Mouse (Mus musculus): Measurements from ENCODE around the gene Meiob. TPM values are rescaled to one million over a fixed set of nuclear protein-coding genes. Genes with fewer than 3 reads are reported as not detected.

Meiob gene
- polyA plus RNA-seq (2014; fragmentation: Nextera tagmentation; extraction: Ambion mirVana): not detected in 2 replicates

GRCm38 (mm10) chr17:24803952-24804951 lies at the start of gene Meiob:
Meiob (plus strand) TSS chr17:24804289.
- ATAC-seq (replicated peaks; ENCODE audit: low FRiP score): peak; percentile 74
- H3K9me3 ChIP-seq (ENCODE audit: control insufficient read depth, low read length): no peaks in the 10 kb centered on the region
- no peaks in the 10 kb centered on the region for H3K4me1 ChIP-seq (replicated peaks; ENCODE audit: control insufficient read depth, insufficient read depth, low read length)
- H3K9ac ChIP-seq (ENCODE audit: low read length): peak within 1 kb of the TSS; percentile 59
- no peak within 1 kb of the TSS for H3K27ac ChIP-seq (ENCODE audit: low read depth, low read length)
- under 1% methylated on average over 71 of the region's 71 CpGs for WGBS
- H3K27me3 ChIP-seq (ENCODE audit: control insufficient read depth, insufficient read depth, low read length): peaks cover 23% of the 10 kb centered on the region
- H3K4me2 ChIP-seq (ENCODE audit: low read depth, low read length, severe bottlenecking): peak within 1 kb of the TSS; percentile 86
- DNase-seq (ENCODE audit: low spot score): peak; percentile 91
- peak within 1 kb of the TSS; percentile 58 for H3K4me3 ChIP-seq (ENCODE audit: low read depth, low read length)
- no peaks in the 10 kb centered on the region for H3K36me3 ChIP-seq (ENCODE audit: control insufficient read depth, insufficient read depth, low read length)

GRCm38 (mm10) chr17:24757394-24757793 lies 46.7 kb upstream of the Meiob start:
- no peaks in the 10 kb centered on the region for H3K36me3 ChIP-seq (ENCODE audit: control insufficient read depth, insufficient read depth, low read length)
- ATAC-seq (replicated peaks; ENCODE audit: low FRiP score) (no peak), DNase-seq (ENCODE audit: low spot score) (no peak)
- no peaks in the 10 kb centered on the region for H3K9me3 ChIP-seq (ENCODE audit: control insufficient read depth, low read length)
- H3K27ac ChIP-seq (ENCODE audit: low read depth, low read length): no peak overlapping the region
- H3K9ac ChIP-seq (ENCODE audit: low read length): no peak overlapping the region
- peaks cover 10% of the 10 kb centered on the region for H3K4me1 ChIP-seq (replicated peaks; ENCODE audit: control insufficient read depth, insufficient read depth, low read length)
- H3K4me2 ChIP-seq (ENCODE audit: low read depth, low read length, severe bottlenecking): no peak overlapping the region
- peaks cover 34% of the 10 kb centered on the region for H3K27me3 ChIP-seq (ENCODE audit: control insufficient read depth, insufficient read depth, low read length)
- WGBS: 88% methylated on average over 1 of the region's 1 CpGs
- H3K4me3 ChIP-seq (ENCODE audit: low read depth, low read length): no peak overlapping the region

- WGBS: 64% methylated on average over 5 of the region's 5 CpGs
- Histone ChIP-seq H3K27me3 (ENCODE audit: control insufficient read depth, insufficient read depth, low read length) (no peaks in the 10 kb centered on the region; the same call in 1 of the 2 replicates), H3K4me2 (ENCODE audit: low read depth, low read length, severe bottlenecking) (no peak overlapping the region), H3K9me3 (ENCODE audit: control insufficient read depth, low read length) (no peaks in the 10 kb centered on the region), H3K27ac (ENCODE audit: low read depth, low read length) (no peak overlapping the region), H3K4me3 (ENCODE audit: low read depth, low read length) (no peak overlapping the region), H3K36me3 (ENCODE audit: control insufficient read depth, insufficient read depth, low read length) (no peaks in the 10 kb centered on the region), H3K9ac (ENCODE audit: low read length) (no peak overlapping the region), H3K4me1 (replicated peaks; ENCODE audit: control insufficient read depth, insufficient read depth, low read length) (no peaks in the 10 kb centered on the region; the same call in 1 of the 2 replicates)
- ATAC-seq (replicated peaks; ENCODE audit: low FRiP score) (no peak), DNase-seq (ENCODE audit: low spot score) (no peak)
Measured at GRCm38 (mm10) chr17:24761121-24761520, 43.0 kb upstream of the Meiob start.

- no peaks in the 10 kb centered on the region for H3K27me3 ChIP-seq (ENCODE audit: control insufficient read depth, insufficient read depth, low read length)
- no peaks in the 10 kb centered on the region for H3K36me3 ChIP-seq (ENCODE audit: control insufficient read depth, insufficient read depth, low read length)
- 57% methylated on average over 22 of the region's 22 CpGs for WGBS
- ATAC-seq (replicated peaks; ENCODE audit: low FRiP score): no peak
- H3K9ac ChIP-seq (ENCODE audit: low read length): no peak overlapping the region; the same call in 1 of the 2 replicates
- peak; percentile 47 for DNase-seq (ENCODE audit: low spot score)
- no peak overlapping the region for H3K4me2 ChIP-seq (ENCODE audit: low read depth, low read length, severe bottlenecking)
- no peak overlapping the region for H3K4me3 ChIP-seq (ENCODE audit: low read depth, low read length)
- peaks cover 2% of the 10 kb centered on the region; the same call in 1 of the 2 replicates for H3K4me1 ChIP-seq (replicated peaks; ENCODE audit: control insufficient read depth, insufficient read depth, low read length)
- no peaks in the 10 kb centered on the region for H3K9me3 ChIP-seq (ENCODE audit: control insufficient read depth, low read length)
- no peak overlapping the region for H3K27ac ChIP-seq (ENCODE audit: low read depth, low read length)
Measured at GRCm38 (mm10) chr17:24765016-24765905, 38.8 kb upstream of the Meiob start.

- ATAC-seq (replicated peaks; ENCODE audit: low FRiP score) (no peak), DNase-seq (ENCODE audit: low spot score) (peak; percentile 39)
- Histone ChIP-seq H3K4me1 (replicated peaks; ENCODE audit: control insufficient read depth, insufficient read depth, low read length) (peaks cover 2% of the 10 kb centered on the region; the same call in 1 of the 2 replicates), H3K27ac (ENCODE audit: low read depth, low read length) (no peak overlapping the region), H3K4me3 (ENCODE audit: low read depth, low read length) (no peak overlapping the region), H3K9ac (ENCODE audit: low read length) (no peak overlapping the region), H3K27me3 (ENCODE audit: control insufficient read depth, insufficient read depth, low read length) (no peaks in the 10 kb centered on the region), H3K9me3 (ENCODE audit: control insufficient read depth, low read length) (no peaks in the 10 kb centered on the region), H3K4me2 (ENCODE audit: low read depth, low read length, severe bottlenecking) (no peak overlapping the region), H3K36me3 (ENCODE audit: control insufficient read depth, insufficient read depth, low read length) (no peaks in the 10 kb centered on the region)
- 22% methylated on average over 12 of the region's 12 CpGs for WGBS
Measured at GRCm38 (mm10) chr17:24766266-24766875, 37.7 kb upstream of the Meiob start.

- H3K9me3 ChIP-seq (ENCODE audit: control insufficient read depth, low read length): no peaks in the 10 kb centered on the region
- no peaks in the 10 kb centered on the region for H3K36me3 ChIP-seq (ENCODE audit: control insufficient read depth, insufficient read depth, low read length)
- no peak for ATAC-seq (replicated peaks; ENCODE audit: low FRiP score)
- H3K27ac ChIP-seq (ENCODE audit: low read depth, low read length): no peak overlapping the region
- WGBS: 44% methylated on average over 3 of the region's 3 CpGs
- peak; percentile 37 for DNase-seq (ENCODE audit: low spot score)
- H3K9ac ChIP-seq (ENCODE audit: low read length): no peak overlapping the region
- no peaks in the 10 kb centered on the region for H3K27me3 ChIP-seq (ENCODE audit: control insufficient read depth, insufficient read depth, low read length)
- no peak overlapping the region for H3K4me2 ChIP-seq (ENCODE audit: low read depth, low read length, severe bottlenecking)
- H3K4me1 ChIP-seq (replicated peaks; ENCODE audit: control insufficient read depth, insufficient read depth, low read length): peaks cover 2% of the 10 kb centered on the region; the same call in 1 of the 2 replicates
- H3K4me3 ChIP-seq (ENCODE audit: low read depth, low read length): no peak overlapping the region
Measured at GRCm38 (mm10) chr17:24769146-24769545, 34.9 kb upstream of the Meiob start.

GRCm38 (mm10) chr17:24773241-24773640 lies 30.8 kb upstream of the Meiob start:
- H3K9ac ChIP-seq (ENCODE audit: low read length): no peak overlapping the region
- H3K36me3 ChIP-seq (ENCODE audit: control insufficient read depth, insufficient read depth, low read length): no peaks in the 10 kb centered on the region
- no peak overlapping the region for H3K4me3 ChIP-seq (ENCODE audit: low read depth, low read length)
- H3K4me2 ChIP-seq (ENCODE audit: low read depth, low read length, severe bottlenecking): no peak overlapping the region
- DNase-seq (ENCODE audit: low spot score) (peak; percentile 46), ATAC-seq (replicated peaks; ENCODE audit: low FRiP score) (no peak)
- H3K4me1 ChIP-seq (replicated peaks; ENCODE audit: control insufficient read depth, insufficient read depth, low read length): no peaks in the 10 kb centered on the region
- H3K9me3 ChIP-seq (ENCODE audit: control insufficient read depth, low read length): no peaks in the 10 kb centered on the region
- 87% methylated on average over 5 of the region's 5 CpGs for WGBS
- H3K27ac ChIP-seq (ENCODE audit: low read depth, low read length): no peak overlapping the region
- H3K27me3 ChIP-seq (ENCODE audit: control insufficient read depth, insufficient read depth, low read length): no peaks in the 10 kb centered on the region

GRCm38 (mm10) chr17:24775173-24775572 lies 28.9 kb upstream of the Meiob start:
- no peaks in the 10 kb centered on the region for H3K9me3 ChIP-seq (ENCODE audit: control insufficient read depth, low read length)
- WGBS: 83% methylated on average over 8 of the region's 8 CpGs
- ATAC-seq (replicated peaks; ENCODE audit: low FRiP score) (no peak), DNase-seq (ENCODE audit: low spot score) (peak; percentile 26)
- H3K36me3 ChIP-seq (ENCODE audit: control insufficient read depth, insufficient read depth, low read length): no peaks in the 10 kb centered on the region
- H3K4me1 ChIP-seq (replicated peaks; ENCODE audit: control insufficient read depth, insufficient read depth, low read length): no peaks in the 10 kb centered on the region
- no peak overlapping the region for H3K4me2 ChIP-seq (ENCODE audit: low read depth, low read length, severe bottlenecking)
- no peaks in the 10 kb centered on the region for H3K27me3 ChIP-seq (ENCODE audit: control insufficient read depth, insufficient read depth, low read length)
- H3K27ac ChIP-seq (ENCODE audit: low read depth, low read length): no peak overlapping the region
- no peak overlapping the region for H3K9ac ChIP-seq (ENCODE audit: low read length)
- H3K4me3 ChIP-seq (ENCODE audit: low read depth, low read length): no peak overlapping the region

Data from forebrain, embryonic 11.5 days (tissue).